8 mouse cellular contexts compared by ENCODE assay signal in the genomic region with DNA sequence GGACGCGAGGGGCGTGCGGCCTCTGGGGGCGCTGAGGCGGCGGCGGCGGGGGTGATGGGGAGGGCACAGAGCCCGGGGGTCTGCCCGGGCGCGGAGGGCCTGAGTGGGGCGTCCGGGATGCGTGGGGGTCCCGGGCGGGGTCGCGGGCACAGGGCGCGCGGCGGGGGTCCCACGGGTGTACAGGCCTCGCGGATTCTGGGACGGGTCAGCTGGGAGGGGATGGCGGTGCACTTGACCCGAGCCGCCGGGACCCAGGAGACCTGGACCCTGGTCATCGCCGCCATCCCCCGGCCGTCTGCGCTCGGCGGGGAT. TPM values are rescaled to one million over a fixed set of nuclear protein-coding genes. Genes with fewer than 3 reads are reported as not detected.
DNase-seq lines count a peak whose midpoint lies in the region; ATAC-seq and TF ChIP-seq lines count a peak whose summit lies in the region.

No protein-coding gene starts in this region.

- H3ac ChIP-seq in C2C12 (ENCODE audit: control insufficient read depth, insufficient read length, low read depth): peak overlapping the region; percentile 74

- no peak for TF ChIP-seq CTCF in gastrocnemius, adult 2 months (IDR thresholded peaks at IDR 0.05)
- no peak for TF ChIP-seq CTCF in C2C12 (IDR thresholded peaks at IDR 0.05; ENCODE audit: control insufficient read depth, insufficient read depth, insufficient read length)
- no peak for TF ChIP-seq CTCF in liver, embryonic 14.5 days (IDR thresholded peaks at IDR 0.05; ENCODE audit: low read depth)

- peak overlapping the region; percentile 80 for H3K4me2 ChIP-seq in forebrain, embryonic 13.5 days
- H3K4me2 ChIP-seq in liver, embryonic 14.5 days (ENCODE audit: low read depth): peak overlapping the region; percentile 75

- no peaks in the 10 kb centered on the region for H3K9me3 ChIP-seq in forebrain, embryonic 13.5 days (replicated peaks)
- H3K9me3 ChIP-seq in liver, embryonic 14.5 days (ENCODE audit: control insufficient read depth, low read length): no peaks in the 10 kb centered on the region

- TF ChIP-seq EP300 in liver, embryonic 14.5 days (IDR thresholded peaks at IDR 0.05; ENCODE audit: low read depth): no peak

- peak overlapping the region; percentile 90 for H3K4me3 ChIP-seq in gastrocnemius, adult 2 months
- peak overlapping the region; percentile 84 for H3K4me3 ChIP-seq in C2C12 (ENCODE audit: insufficient read depth, poor library complexity, severe bottlenecking)
- peak overlapping the region; percentile 99 for H3K4me3 ChIP-seq in forebrain, embryonic 13.5 days
- peak overlapping the region; percentile 79 to 82 for H3K4me3 ChIP-seq in liver, embryonic 14.5 days (ENCODE audit: insufficient read depth in 1 of 2, low read depth in 2 of 2, low read length in 2 of 2)

- under 1% methylated on average over 31 of the region's 39 CpGs for WGBS in forebrain, embryonic 13.5 days
- WGBS in liver, embryonic 14.5 days (ENCODE audit: insufficient replicate concordance): under 1% methylated on average over 39 of the region's 39 CpGs

- H3K4me1 ChIP-seq in forebrain, embryonic 13.5 days: peaks cover 44% of the 10 kb centered on the region
- H3K4me1 ChIP-seq in liver, embryonic 14.5 days (replicated peaks; ENCODE audit: control insufficient read depth in 2 of 2, insufficient read depth in 2 of 2, low read length in 1 of 2): peaks cover 19 to 22% of the 10 kb centered on the region in 2 experiments

- H3K27ac ChIP-seq in gastrocnemius, adult 2 months: peak overlapping the region; percentile 98
- peak overlapping the region; percentile 100 for H3K27ac ChIP-seq in forebrain, embryonic 13.5 days
- peak overlapping the region; percentile 87 for H3K27ac ChIP-seq in liver, embryonic 14.5 days

- H3K27me3 ChIP-seq in C2C12 (ENCODE audit: control insufficient read depth, insufficient read depth, insufficient read length): no peaks in the 10 kb centered on the region
- H3K27me3 ChIP-seq in forebrain, embryonic 13.5 days: no peaks in the 10 kb centered on the region
- no peaks in the 10 kb centered on the region for H3K27me3 ChIP-seq in liver, embryonic 14.5 days (ENCODE audit: control insufficient read depth, insufficient read depth, low read length)

- no peak for DNase-seq in gastrocnemius, adult 2 months
- DNase-seq in gastrocnemius, postnatal 36 days: no peak
- DNase-seq in liver, embryonic 14.5 days (ENCODE audit: low read depth in 3 of 3, low spot score in 3 of 3): no peak
- no peak for DNase-seq in thymus, postnatal 0 days (ENCODE audit: low spot score)
- no peak for DNase-seq in lung, postnatal 4 days
- no peak for DNase-seq in thymus, postnatal 36 days

- ATAC-seq in forebrain, embryonic 13.5 days: no peak
- ATAC-seq in liver, embryonic 14.5 days (ENCODE audit: insufficient read depth): no peak

- H3K79me3 ChIP-seq in C2C12 (ENCODE audit: low read depth): peaks cover 46% of the 10 kb centered on the region

- peaks cover 36% of the 10 kb centered on the region for H3K36me3 ChIP-seq in C2C12 (ENCODE audit: control insufficient read depth, insufficient read depth)
- peaks cover 9% of the 10 kb centered on the region; the same call in 1 of the 2 replicates for H3K36me3 ChIP-seq in forebrain, embryonic 13.5 days (ENCODE audit: poor library complexity, severe bottlenecking)
- no peaks in the 10 kb centered on the region for H3K36me3 ChIP-seq in liver, embryonic 14.5 days (replicated peaks; ENCODE audit: control insufficient read depth, insufficient read depth, low read depth)

- intact Hi-C loops in gastrocnemius, adult 2 months (cut with DNase I): no loop called here
- intact Hi-C loops in gastrocnemius, postnatal 36 days (cut with DNase I): no loop called here

- peaks cover 51% of the 10 kb centered on the region for H3K79me2 ChIP-seq in C2C12 (ENCODE audit: control insufficient read depth, insufficient read depth)

- H3K9ac ChIP-seq in forebrain, embryonic 13.5 days: peak overlapping the region; percentile 94
- peak overlapping the region; percentile 84 for H3K9ac ChIP-seq in liver, embryonic 14.5 days (replicated peaks)

TF ChIP-seq in C2C12, 6 proteins besides CTCF, POLR2A, EP300 and RAD21:
- TF ChIP-seq MYOG (IDR thresholded peaks at IDR 0.05; ENCODE audit: control insufficient read depth, extremely low read depth, insufficient read length): no peak
- TF ChIP-seq MAX (IDR thresholded peaks at IDR 0.05): no peak
- TF ChIP-seq MYOD1 (IDR thresholded peaks at IDR 0.05; ENCODE audit: control insufficient read depth, insufficient read length, low read depth): no peak
- no peak for TF ChIP-seq USF1 (IDR thresholded peaks at IDR 0.05; ENCODE audit: low read depth)
- TF ChIP-seq CEBPB (IDR thresholded peaks at IDR 0.05; ENCODE audit: low read depth): no peak
- no peak for TF ChIP-seq FOSL1 (IDR thresholded peaks at IDR 0.05; ENCODE audit: insufficient read depth, low read length, poor library complexity, severe bottlenecking)

RNA-seq across cellular contexts. Expression of a gene that starts 0.3 kb away (rescaled TPM):
- 10 to 100 TPM in 1 of 2 experiments, 1 to 10 TPM in 1; 8.3 to 19.8 TPM for total RNA-seq in gastrocnemius, adult 2 months (2021)
- total RNA-seq in gastrocnemius, postnatal 36 days (2021): 10 to 100 TPM in 1 of 2 experiments, 1 to 10 TPM in 1; 9.6 to 10.5 TPM
- 15.0 TPM for polyA plus RNA-seq in C2C12 (2012; fragmentation: generic; extraction: Trizol)
- 31.4 and 32.3 TPM in 2 replicates for polyA plus RNA-seq in forebrain, embryonic 13.5 days (2015; fragmentation: Nextera tagmentation; extraction: Ambion mirVana)
- polyA plus RNA-seq in liver, embryonic 14.5 days (2012; rRNA removed): 1.6 and 2.7 TPM in 2 replicates
- polyA plus RNA-seq in liver, embryonic 14.5 days (2014; fragmentation: Nextera tagmentation; extraction: Ambion mirVana): 4.2 and 4.3 TPM in 2 replicates
- polyA plus RNA-seq in thymus, postnatal 0 days (2015; fragmentation: Nextera tagmentation; extraction: Ambion mirVana): 14.6 and 17.0 TPM in 2 replicates

RNA-seq across cellular contexts. Expression of a gene that starts 54.6 kb away (rescaled TPM):
- under 1 TPM in 1 of 2 experiments, not detected in 1; 0.17 TPM for total RNA-seq in gastrocnemius, adult 2 months (2021)
- under 1 TPM; 0.30 to 0.36 TPM for total RNA-seq in gastrocnemius, postnatal 36 days (2021)
- not detected for polyA plus RNA-seq in C2C12 (2012; fragmentation: generic; extraction: Trizol)
- 26.6 and 35.9 TPM in 2 replicates for polyA plus RNA-seq in forebrain, embryonic 13.5 days (2015; fragmentation: Nextera tagmentation; extraction: Ambion mirVana)
- 0.06 and 0.09 TPM in 2 replicates for polyA plus RNA-seq in liver, embryonic 14.5 days (2012; rRNA removed)
- polyA plus RNA-seq in liver, embryonic 14.5 days (2014; fragmentation: Nextera tagmentation; extraction: Ambion mirVana): not detected in 2 replicates
- polyA plus RNA-seq in thymus, postnatal 0 days (2015; fragmentation: Nextera tagmentation; extraction: Ambion mirVana): 0.21 and 0.55 TPM in 2 replicates

Comparison
In these comparisons a context has a peak if more than half of its experiments do, and no peak if none do; other contexts are left out.
1. RNA of a gene that starts 54.6 kb away (polyA plus RNA-seq): 26.6 to 35.9 TPM in forebrain, embryonic 13.5 days; 0.21 to 0.55 TPM in thymus, postnatal 0 days, 0.06 to 0.09 TPM in liver, embryonic 14.5 days and not detected in C2C12 (single experiment); every median in the first group is over 10 times any median in the second.
2. Peak in every context shown above with its lines, with median percentiles within 50 percentile points of each other: H3K27ac ChIP-seq and H3K4me3 ChIP-seq.